Comparison of ENCODE assay signal across 12 mouse cellular contexts in genomic region chr12:111448931-111449705, GRCm38 (mm10). TPM values are rescaled to one million over a fixed set of nuclear protein-coding genes. Genes with fewer than 3 reads are reported as not detected.
DNase-seq lines count a peak whose midpoint lies in the region; ATAC-seq and TF ChIP-seq lines count a peak whose summit lies in the region.
"Had no signal": no experiment of that assay in that cellular context is flagged by ENCODE, and none has a peak within 500 bp of the region (broad histone marks: within the 10 kb centered on the region; RNA-seq: fewer than 3 reads in every experiment).

No protein-coding gene starts in this region.

- H3K79me2 ChIP-seq in heart, adult 2 months (replicated peaks; ENCODE audit: control insufficient read depth, insufficient read depth, low read length): no peaks in the 10 kb centered on the region
- H3K79me2 ChIP-seq in macrophage (ENCODE audit: inconsistent target): peaks cover 73% of the 10 kb centered on the region

- peaks cover 16% of the 10 kb centered on the region for H3K4me1 ChIP-seq in heart, adult 2 months (ENCODE audit: control insufficient read depth, insufficient read depth, low read length)
- peaks cover 66% of the 10 kb centered on the region for H3K4me1 ChIP-seq in embryonic facial prominence, embryonic 10.5 days
- peaks cover 63% of the 10 kb centered on the region for H3K4me1 ChIP-seq in kidney, embryonic 14.5 days (ENCODE audit: control insufficient read depth, insufficient read depth, low read length)
- peaks cover 7% of the 10 kb centered on the region; the same call in 1 of the 2 replicates for H3K4me1 ChIP-seq in forebrain, embryonic 16.5 days (replicated peaks; ENCODE audit: control insufficient read depth, insufficient read depth, low read length)

- H3K27ac ChIP-seq in heart, adult 2 months: peak overlapping the region; percentile 54
- H3K27ac ChIP-seq in embryonic facial prominence, embryonic 10.5 days (replicated peaks): peak overlapping the region; percentile 15; the same call in 1 of the 2 replicates
- H3K27ac ChIP-seq in kidney, embryonic 14.5 days (ENCODE audit: low read depth, low read length): peak overlapping the region; percentile 51
- peak overlapping the region; percentile 84 for H3K27ac ChIP-seq in macrophage
- no peak overlapping the region for H3K27ac ChIP-seq in forebrain, embryonic 16.5 days (ENCODE audit: low read length)
- H3K27ac ChIP-seq: liver, embryonic 13.5 days; neural tube, embryonic 12.5 days had no signal

- 45% methylated on average over 14 of the region's 14 CpGs for WGBS in heart, adult 2 months
- 15% methylated on average over 14 of the region's 14 CpGs for WGBS in embryonic facial prominence, embryonic 10.5 days
- 9% methylated on average over 14 of the region's 14 CpGs for WGBS in kidney, embryonic 14.5 days
- 71% methylated on average over 10 of the region's 14 CpGs for WGBS in macrophage (ENCODE audit: missing documents)
- WGBS in forebrain, embryonic 16.5 days: 16% methylated on average over 12 of the region's 14 CpGs

- TF ChIP-seq EP300 in heart, adult 2 months (IDR thresholded peaks at IDR 0.05; ENCODE audit: insufficient read depth, low read depth, low read length): no peak

- intact Hi-C loops in heart, adult 2 months (cut with DNase I): no loop called here
- intact Hi-C loops in heart, postnatal 10 days (cut with DNase I): no loop called here

- no peak overlapping the region for H3K4me3 ChIP-seq in heart, adult 2 months
- H3K4me3 ChIP-seq in embryonic facial prominence, embryonic 10.5 days: peak overlapping the region; percentile 29; the same call in 1 of the 2 replicates
- peak overlapping the region; percentile 2; the same call in 1 of the 2 replicates for H3K4me3 ChIP-seq in kidney, embryonic 14.5 days (ENCODE audit: low read length)
- H3K4me3 ChIP-seq in macrophage (ENCODE audit: inconsistent target): no peak overlapping the region
- no peak overlapping the region for H3K4me3 ChIP-seq in forebrain, embryonic 16.5 days (replicated peaks; ENCODE audit: low read length)
- H3K4me3 ChIP-seq: erythroblast, embryonic 14.5 days; liver, embryonic 13.5 days; neural tube, embryonic 12.5 days had no signal

- ATAC-seq in kidney, embryonic 14.5 days (ENCODE audit: low FRiP score, low TSS enrichment): 0 out of 2 replicates have a peak, but pooled peaks have one; percentile 16
- ATAC-seq in forebrain, embryonic 16.5 days: no peak

- peak; percentile 52 to 59 for DNase-seq in heart, adult 2 months
- DNase-seq in heart, postnatal 10 days: no peak
- DNase-seq in embryonic facial prominence, embryonic 10.5 days (ENCODE audit: low spot score): peak; percentile 48
- DNase-seq in thymus, postnatal 10 days (ENCODE audit: low spot score in 2 of 2): no peak
- no peak for DNase-seq in spleen, postnatal 14 days (ENCODE audit: low spot score in 2 of 2)
- DNase-seq: liver, embryonic 13.5 days had no signal

- peak overlapping the region; percentile 12; the same call in 1 of the 2 replicates for H3K4me2 ChIP-seq in kidney, embryonic 14.5 days (replicated peaks; ENCODE audit: low read depth, low read length)
- no peak overlapping the region for H3K4me2 ChIP-seq in forebrain, embryonic 16.5 days (ENCODE audit: low read length)
- H3K4me2 ChIP-seq: liver, embryonic 13.5 days; neural tube, embryonic 12.5 days had no signal

- no peaks in the 10 kb centered on the region for H3K27me3 ChIP-seq in heart, adult 2 months (ENCODE audit: control insufficient read depth, insufficient read depth, low read length)
- peaks cover 100% of the 10 kb centered on the region for H3K27me3 ChIP-seq in embryonic facial prominence, embryonic 10.5 days (replicated peaks; ENCODE audit: low read depth, poor library complexity, severe bottlenecking)
- H3K27me3 ChIP-seq in kidney, embryonic 14.5 days (ENCODE audit: control insufficient read depth, insufficient read depth, low read length): peaks cover 58% of the 10 kb centered on the region
- H3K27me3 ChIP-seq in forebrain, embryonic 16.5 days (replicated peaks; ENCODE audit: control insufficient read depth, insufficient read depth, low read length): peaks cover 71% of the 10 kb centered on the region

- no peak for TF ChIP-seq POLR2A in heart, adult 2 months (IDR thresholded peaks at IDR 0.05; ENCODE audit: insufficient read depth, low read depth, low read length)

- no peak for TF ChIP-seq CTCF in heart, adult 2 months (IDR thresholded peaks at IDR 0.05)

- H3K9me3 ChIP-seq in embryonic facial prominence, embryonic 10.5 days: no peaks in the 10 kb centered on the region
- no peaks in the 10 kb centered on the region for H3K9me3 ChIP-seq in kidney, embryonic 14.5 days (ENCODE audit: control insufficient read depth, low read length)
- H3K9me3 ChIP-seq in forebrain, embryonic 16.5 days (ENCODE audit: control insufficient read depth, low read length): no peaks in the 10 kb centered on the region
- H3K9me3 ChIP-seq: liver, embryonic 13.5 days; neural tube, embryonic 12.5 days had no signal

- H3K36me3 ChIP-seq in heart, adult 2 months (ENCODE audit: control insufficient read depth, insufficient read depth, low read length): no peaks in the 10 kb centered on the region
- no peaks in the 10 kb centered on the region for H3K36me3 ChIP-seq in embryonic facial prominence, embryonic 10.5 days (replicated peaks)
- 0 out of 2 replicates have a peak, but pooled peaks cover 3% of the 10 kb centered on the region for H3K36me3 ChIP-seq in kidney, embryonic 14.5 days (ENCODE audit: control insufficient read depth, insufficient read depth, low read length)
- H3K36me3 ChIP-seq in macrophage (ENCODE audit: inconsistent target): peaks cover 68% of the 10 kb centered on the region
- no peaks in the 10 kb centered on the region for H3K36me3 ChIP-seq in forebrain, embryonic 16.5 days (ENCODE audit: control insufficient read depth, insufficient read depth)
- H3K36me3 ChIP-seq: neural tube, embryonic 12.5 days had no signal

- H3K9ac ChIP-seq in heart, adult 2 months (ENCODE audit: low read depth, low read length): no peak overlapping the region
- 0 out of 2 replicates have a peak overlapping the region, but pooled peaks have one; percentile 8 for H3K9ac ChIP-seq in kidney, embryonic 14.5 days (ENCODE audit: low read depth, low read length)
- H3K9ac ChIP-seq in forebrain, embryonic 16.5 days (replicated peaks; ENCODE audit: low read depth, low read length): no peak overlapping the region
- H3K9ac ChIP-seq: liver, embryonic 13.5 days; neural tube, embryonic 12.5 days had no signal

RNA-seq across cellular contexts. Expression of gene Tnfaip2, which starts 6.8 kb away (rescaled TPM):
- total RNA-seq in heart, adult 2 months (2021): 10 to 100 TPM; 40.9 to 52.1 TPM
- 40.2 and 52.0 TPM in 2 replicates for polyA plus RNA-seq in heart, adult 2 months (2012; rRNA removed)
- 10 to 100 TPM; 28.9 to 41.2 TPM for total RNA-seq in heart, postnatal 10 days (2021)
- 3.9 and 4.0 TPM in 2 replicates for polyA plus RNA-seq in embryonic facial prominence, embryonic 10.5 days (2016; fragmentation: Nextera tagmentation; extraction: Ambion mirVana)
- polyA plus RNA-seq in kidney, embryonic 14.5 days (2014; fragmentation: Nextera tagmentation; extraction: Ambion mirVana): 16.5 and 18.8 TPM in 2 replicates
- total RNA-seq in macrophage (2018; cell fraction: chromatin; rRNA removed): over 10,000 TPM in 4 of 26 experiments, 1,000 to 10,000 TPM in 18, 100 to 1,000 TPM in 4; 785 to 11,990 (median 4,844) TPM
- total RNA-seq in macrophage (2018; cell fraction: cytosol; rRNA removed): 1,000 to 10,000 TPM in 8 of 26 experiments, 100 to 1,000 TPM in 18; 279 to 3,779 (median 516) TPM
- total RNA-seq in macrophage (2018; cell fraction: nucleus; rRNA removed): 1,000 to 10,000 TPM in 19 of 26 experiments, 100 to 1,000 TPM in 7; 417 to 7,545 (median 2,584) TPM
- polyA plus RNA-seq in macrophage (2018): 127 to 339 TPM (median 289 TPM) in 3 replicates
- 0.63 and 0.84 TPM in 2 replicates for polyA plus RNA-seq in forebrain, embryonic 16.5 days (2015; fragmentation: Nextera tagmentation; extraction: Ambion mirVana)

RNA-seq across cellular contexts. Expression of gene Exoc3l4, which starts 32.3 kb away (rescaled TPM):
- 1 to 10 TPM; 2.5 to 2.7 TPM for total RNA-seq in heart, adult 2 months (2021)
- polyA plus RNA-seq in heart, adult 2 months (2012; rRNA removed): 9.2 and 10.9 TPM in 2 replicates
- 1 to 10 TPM; 5.3 to 8.3 TPM for total RNA-seq in heart, postnatal 10 days (2021)
- 5.7 and 7.0 TPM in 2 replicates for polyA plus RNA-seq in embryonic facial prominence, embryonic 10.5 days (2016; fragmentation: Nextera tagmentation; extraction: Ambion mirVana)
- polyA plus RNA-seq in kidney, embryonic 14.5 days (2014; fragmentation: Nextera tagmentation; extraction: Ambion mirVana): 10.8 and 10.9 TPM in 2 replicates
- total RNA-seq in macrophage (2018; cell fraction: chromatin; rRNA removed): 100 to 1,000 TPM in 1 of 26 experiments, 10 to 100 TPM in 23, 1 to 10 TPM in 2; 9.1 to 109 (median 30.7) TPM
- total RNA-seq in macrophage (2018; cell fraction: cytosol; rRNA removed): 10 to 100 TPM in 20 of 26 experiments, 1 to 10 TPM in 6; 7.8 to 73.6 (median 15.0) TPM
- 100 to 1,000 TPM in 4 of 26 experiments, 10 to 100 TPM in 20, 1 to 10 TPM in 2; 8.3 to 170 (median 42.3) TPM for total RNA-seq in macrophage (2018; cell fraction: nucleus; rRNA removed)
- polyA plus RNA-seq in macrophage (2018): 8.0 to 13.2 TPM (median 12.5 TPM) in 3 replicates
- polyA plus RNA-seq in forebrain, embryonic 16.5 days (2015; fragmentation: Nextera tagmentation; extraction: Ambion mirVana): 1.9 and 2.5 TPM in 2 replicates

RNA-seq across cellular contexts. Expression of gene Gm266, which starts 36.5 kb away (rescaled TPM):
- under 1 TPM; 0.36 to 0.39 TPM for total RNA-seq in heart, adult 2 months (2021)
- polyA plus RNA-seq in heart, adult 2 months (2012; rRNA removed): 0.23 and 0.88 TPM in 2 replicates
- total RNA-seq in heart, postnatal 10 days (2021): 1 to 10 TPM; 2.2 to 2.4 TPM
- polyA plus RNA-seq in embryonic facial prominence, embryonic 10.5 days (2016; fragmentation: Nextera tagmentation; extraction: Ambion mirVana): 15.7 and 19.8 TPM in 2 replicates
- 123 and 137 TPM in 2 replicates for polyA plus RNA-seq in kidney, embryonic 14.5 days (2014; fragmentation: Nextera tagmentation; extraction: Ambion mirVana)
- total RNA-seq in macrophage (2018; cell fraction: chromatin; rRNA removed): not detected
- total RNA-seq in macrophage (2018; cell fraction: cytosol; rRNA removed): under 1 TPM in 2 of 26 experiments, not detected in 24; 0.10 to 0.14 TPM
- total RNA-seq in macrophage (2018; cell fraction: nucleus; rRNA removed): under 1 TPM in 1 of 26 experiments, not detected in 25; 0.86 TPM
- polyA plus RNA-seq in macrophage (2018): not detected in 3 replicates
- 0.23 and 1.1 TPM in 2 replicates for polyA plus RNA-seq in forebrain, embryonic 16.5 days (2015; fragmentation: Nextera tagmentation; extraction: Ambion mirVana)
- polyA plus RNA-seq: erythroblast, embryonic 14.5 days had no signal

RNA-seq across cellular contexts. Expression of gene Lbhd2, which starts 42.5 kb away (rescaled TPM):
- total RNA-seq in heart, adult 2 months (2021): not detected
- polyA plus RNA-seq in heart, adult 2 months (2012; rRNA removed): not detected in 2 replicates
- not detected for total RNA-seq in heart, postnatal 10 days (2021)
- not detected in 2 replicates for polyA plus RNA-seq in embryonic facial prominence, embryonic 10.5 days (2016; fragmentation: Nextera tagmentation; extraction: Ambion mirVana)
- polyA plus RNA-seq in kidney, embryonic 14.5 days (2014; fragmentation: Nextera tagmentation; extraction: Ambion mirVana): 5.8 and 9.9 TPM in 2 replicates
- total RNA-seq in macrophage (2018; cell fraction: chromatin; rRNA removed): not detected
- total RNA-seq in macrophage (2018; cell fraction: cytosol; rRNA removed): not detected
- not detected for total RNA-seq in macrophage (2018; cell fraction: nucleus; rRNA removed)
- not detected in 3 replicates for polyA plus RNA-seq in macrophage (2018)
- 1.3 and 4.5 TPM in 2 replicates for polyA plus RNA-seq in forebrain, embryonic 16.5 days (2015; fragmentation: Nextera tagmentation; extraction: Ambion mirVana)
- total RNA-seq: heart, postnatal 36 days had no signal
- polyA plus RNA-seq: erythroblast, embryonic 14.5 days; liver, embryonic 13.5 days had no signal

Comparison
In these comparisons a context has a peak if more than half of its experiments do, and no peak if none do; other contexts are left out.
1. DNase-seq: peak in heart, adult 2 months (2 of 2) and embryonic facial prominence, embryonic 10.5 days (single experiment); none in heart, postnatal 10 days (0 of 2), thymus, postnatal 10 days (0 of 2) and spleen, postnatal 14 days (0 of 2).
2. H3K4me3 ChIP-seq: peak in embryonic facial prominence, embryonic 10.5 days (single experiment) and kidney, embryonic 14.5 days (single experiment); none in heart, adult 2 months (single experiment), macrophage (single experiment) and forebrain, embryonic 16.5 days (single experiment).